Mouse (Mus musculus) leukemia stem cell, adult 10-12 weeks (primary cell): ENCODE measurements around the gene Idh3b. TPM values are rescaled to one million over a fixed set of nuclear protein-coding genes. Genes with fewer than 3 reads are reported as not detected.

Source experiments
- polyA plus RNA-seq: library from polyadenylated mRNA; stranded (reverse); fragments of >175 nt; gene quantifications from 2 replicates; pipeline ENCODE4 v1.2.3, GENCODE M21; 2012; ENCODE audit warnings: low replicate concordance

Gene Idh3b
- polyA plus RNA-seq, result 18.5 and 35.0 TPM in 2 replicates

GRCm38 (mm10) chr2:130283854-130284654 is at the start of gene Idh3b:
Gene Idh3b, minus strand, starts transcription at chr2:130284547.

GRCm38 (mm10) chr2:130294936-130295277 is 10.6 kb upstream of the Idh3b start, which contains the start of gene Ebf4:
Gene Ebf4, plus strand, starts transcription at chr2:130295169.

GRCm38 (mm10) chr2:130274149-130274861 is 10.0 kb downstream of the Idh3b start, which contains the start of gene Nop56:
Gene Nop56, plus strand, starts transcription at chr2:130274430.

Other genes starting within 250 kb of the Idh3b start
- not detected in 2 replicates for gene Tgm6, start 172.1 kb downstream of the Idh3b start, polyA plus RNA-seq
- gene Snrpb, start 105.1 kb downstream of the Idh3b start, polyA plus RNA-seq, result 553 and 601 TPM in 2 replicates
- not detected in 2 replicates for gene Tmc2, start 89.4 kb downstream of the Idh3b start, polyA plus RNA-seq
- gene Nop56, start 10.1 kb downstream of the Idh3b start, polyA plus RNA-seq, result 42.9 and 177 TPM in 2 replicates
- 0.12 and 0.20 TPM in 2 replicates for gene Ebf4, start 10.6 kb upstream of the Idh3b start, polyA plus RNA-seq
- 0.30 and 0.91 TPM in 2 replicates for gene Cpxm1, start 113.0 kb upstream of the Idh3b start, polyA plus RNA-seq
- gene Gm28372, start 120.7 kb upstream of the Idh3b start, polyA plus RNA-seq, result not detected in 2 replicates
- gene 1700020A23Rik, start 120.7 kb upstream of the Idh3b start, polyA plus RNA-seq, result not detected in 2 replicates
- not detected in 2 replicates for gene Tmem239, start 121.9 kb upstream of the Idh3b start, polyA plus RNA-seq
- 7.0 and 7.9 TPM in 2 replicates for gene Vps16, start 139.8 kb upstream of the Idh3b start, polyA plus RNA-seq
- gene Pced1a, start 140.2 kb upstream of the Idh3b start, polyA plus RNA-seq, result 6.0 and 7.3 TPM in 2 replicates
- gene Ptpra, start 165.7 kb upstream of the Idh3b start, polyA plus RNA-seq, result 9.8 and 19.8 TPM in 2 replicates